8 mouse cellular contexts compared by ENCODE assay signal in the genomic region with DNA sequence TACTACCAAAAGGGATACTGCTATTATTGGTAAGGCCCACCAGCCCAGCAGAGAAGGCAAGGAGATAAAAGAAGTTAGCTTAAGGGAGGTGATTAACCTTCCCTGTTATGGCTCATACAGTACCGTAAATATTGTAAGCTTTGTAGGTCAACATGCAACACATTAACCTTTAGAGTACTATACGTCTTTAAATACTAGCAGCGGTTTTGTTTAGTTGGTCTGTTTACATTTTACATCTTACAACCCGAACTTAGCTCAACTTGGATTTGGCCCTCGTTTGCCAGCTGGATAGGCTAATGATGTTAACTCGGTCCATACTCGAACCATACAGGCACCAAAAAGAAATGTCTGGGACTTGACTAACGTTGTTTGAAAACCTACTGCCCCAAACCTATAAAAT. TPM values are rescaled to one million over a fixed set of nuclear protein-coding genes. Genes with fewer than 3 reads are reported as not detected.
A peak's percentile ranks its signal among the peaks of the same experiment; 100 is the strongest.
DNase-seq lines count a peak whose midpoint lies in the region; ATAC-seq and TF ChIP-seq lines count a peak whose summit lies in the region.

No protein-coding gene starts in this region.

- H3K4me1 ChIP-seq in megakaryocyte, embryonic 14.5 days, result peaks cover 57% of the 10 kb centered on the region
- peaks cover 18% of the 10 kb centered on the region for H3K4me1 ChIP-seq in limb, embryonic 10.5 days
- peaks cover 5% of the 10 kb centered on the region; the same call in 1 of the 2 replicates for H3K4me1 ChIP-seq in olfactory bulb, adult 2 months (ENCODE audit: control insufficient read depth, insufficient read depth, low read length)

- DNase-seq in fibroblast of lung, adult 2 months (ENCODE audit: low read depth), result peak; percentile 6
- DNase-seq in limb, embryonic 10.5 days (ENCODE audit: low spot score), result no peak
- DNase-seq in adrenal gland, adult 2 months, result no peak
- no peak for DNase-seq in left cerebral cortex, adult 9 months (ENCODE audit: low spot score in 2 of 2)

- no peak for TF ChIP-seq CTCF in olfactory bulb, adult 2 months (IDR thresholded peaks at IDR 0.05; ENCODE audit: insufficient read depth, low read depth, low read length)

- no peak for ATAC-seq in megakaryocyte, adult 5-6 weeks (ENCODE audit: poor library complexity, severe bottlenecking)
- ATAC-seq in megakaryocyte progenitor cell, adult 5-6 weeks (replicated peaks; ENCODE audit: poor library complexity), result no peak

- peak overlapping the region; percentile 80 for H3K27ac ChIP-seq in limb, embryonic 10.5 days
- no peak overlapping the region for H3K27ac ChIP-seq in olfactory bulb, adult 2 months (ENCODE audit: insufficient read depth, low read depth, low read length)

- H3K4me3 ChIP-seq in megakaryocyte, embryonic 14.5 days (replicated peaks), result peak overlapping the region; percentile 94
- H3K4me3 ChIP-seq in limb, embryonic 10.5 days, result peak overlapping the region; percentile 84
- H3K4me3 ChIP-seq in olfactory bulb, adult 2 months (ENCODE audit: insufficient read depth, low read depth, low read length), result peak overlapping the region; percentile 76

- no peak for TF ChIP-seq POLR2A in olfactory bulb, adult 2 months (IDR thresholded peaks at IDR 0.05; ENCODE audit: insufficient read depth, low read depth, low read length)

- H3K27me3 ChIP-seq in megakaryocyte, embryonic 14.5 days (replicated peaks), result peaks cover 7% of the 10 kb centered on the region
- no peaks in the 10 kb centered on the region for H3K27me3 ChIP-seq in limb, embryonic 10.5 days (ENCODE audit: low read depth, poor library complexity, severe bottlenecking)

- peaks cover 22% of the 10 kb centered on the region for H3K36me3 ChIP-seq in megakaryocyte, embryonic 14.5 days (replicated peaks; ENCODE audit: low read length)
- H3K36me3 ChIP-seq in limb, embryonic 10.5 days, result no peaks in the 10 kb centered on the region

- 8% methylated on average over 8 of the region's 8 CpGs for WGBS in limb, embryonic 10.5 days
- 7% methylated on average over 8 of the region's 8 CpGs for WGBS in olfactory bulb, adult 2 months

- no peaks in the 10 kb centered on the region for H3K9me3 ChIP-seq in megakaryocyte, embryonic 14.5 days
- no peaks in the 10 kb centered on the region for H3K9me3 ChIP-seq in limb, embryonic 10.5 days (replicated peaks)

RNA-seq across cellular contexts. Expression of gene Aplf, which starts 0.6 kb away (rescaled TPM):
- 4.5 and 5.3 TPM in 2 replicates for polyA plus RNA-seq in megakaryocyte, embryonic 14.5 days (2012; ENCODE audit: insufficient read depth, low replicate concordance)
- 8.1 and 8.7 TPM in 2 replicates for total RNA-seq in megakaryocyte, adult 5-6 weeks (2015)
- 14.6 and 17.0 TPM in 2 replicates for total RNA-seq in megakaryocyte, adult 5-6 weeks (2017)
- 12.6 and 12.7 TPM in 2 replicates for polyA plus RNA-seq in limb, embryonic 10.5 days (2016; fragmentation: Nextera tagmentation; extraction: Ambion mirVana)
- not detected in 2 replicates for polyA plus RNA-seq in olfactory bulb, adult 2 months (2012; ENCODE audit: insufficient read depth, insufficient read length, low replicate concordance, missing spikeins)
- 12.4 and 17.0 TPM in 2 replicates for total RNA-seq in megakaryocyte progenitor cell, adult 5-6 weeks (2015)
- 24.1 and 25.7 TPM in 2 replicates for total RNA-seq in megakaryocyte progenitor cell, adult 5-6 weeks (2017)
- 1 to 10 TPM; 5.5 to 7.4 TPM for total RNA-seq in adrenal gland, adult 2 months (2021)
- 2.5 and 3.7 TPM in 2 replicates for polyA plus RNA-seq in adrenal gland, adult 2 months (2012; rRNA removed)

RNA-seq across cellular contexts. Expression of gene Efcc1, which starts 59.3 kb away (rescaled TPM):
- polyA plus RNA-seq in megakaryocyte, embryonic 14.5 days (2012; ENCODE audit: insufficient read depth, low replicate concordance), result 1.2 TPM in 1 of 2 replicates, not detected in the other
- 0.39 TPM in 1 of 2 replicates, not detected in the other for total RNA-seq in megakaryocyte, adult 5-6 weeks (2015)
- not detected in 2 replicates for total RNA-seq in megakaryocyte, adult 5-6 weeks (2017)
- 0.08 and 0.18 TPM in 2 replicates for polyA plus RNA-seq in limb, embryonic 10.5 days (2016; fragmentation: Nextera tagmentation; extraction: Ambion mirVana)
- polyA plus RNA-seq in olfactory bulb, adult 2 months (2012; ENCODE audit: insufficient read depth, insufficient read length, low replicate concordance, missing spikeins), result not detected in 2 replicates
- 0.64 and 1.0 TPM in 2 replicates for total RNA-seq in megakaryocyte progenitor cell, adult 5-6 weeks (2015)
- 2.1 TPM in 2 replicates for total RNA-seq in megakaryocyte progenitor cell, adult 5-6 weeks (2017)
- 1 to 10 TPM in 1 of 2 experiments, under 1 TPM in 1; 0.63 to 1.1 TPM for total RNA-seq in adrenal gland, adult 2 months (2021)
- polyA plus RNA-seq in adrenal gland, adult 2 months (2012; rRNA removed), result 1.1 and 1.4 TPM in 2 replicates
